Mouse (Mus musculus): ENCODE data around the gene Armc9. TPM values are rescaled to one million over a fixed set of nuclear protein-coding genes. Genes with fewer than 3 reads are reported as not detected.

The Armc9 gene
- polyA plus RNA-seq, 1 experiment from 2014 or later = 5.0 TPM

DNA sequence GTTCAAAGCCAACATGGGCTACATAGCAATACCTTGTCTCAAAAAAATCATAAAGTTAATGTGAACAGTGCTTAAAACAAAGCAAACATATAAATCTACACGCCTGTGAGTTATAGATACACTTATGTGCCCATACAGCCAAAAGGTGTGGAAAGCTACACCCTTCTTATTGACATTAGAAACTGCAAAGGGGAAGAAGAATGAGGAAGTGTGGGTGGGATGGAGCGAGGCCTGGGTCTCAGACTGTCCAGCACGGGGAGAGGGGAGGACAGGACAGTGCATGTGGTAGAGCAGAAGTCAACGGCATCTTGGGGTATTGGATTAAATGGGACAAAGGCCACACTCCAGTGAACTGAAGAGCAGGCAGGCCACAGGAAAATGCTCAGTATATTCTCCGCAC, 61.8 kb downstream of the Armc9 start:
- peaks cover 5% of the 10 kb centered on the region; the same call in 1 of the 2 replicates for H3K36me3 ChIP-seq (replicated peaks; ENCODE audit: insufficient read depth, low read length)
- peaks cover 13% of the 10 kb centered on the region; the same call in 1 of the 2 replicates for H3K4me1 ChIP-seq (ENCODE audit: insufficient read depth)
- no peaks in the 10 kb centered on the region for H3K9me3 ChIP-seq (ENCODE audit: low read length)
- DNase-seq (no peak), ATAC-seq (no peak)
- TF ChIP-seq CTCF (IDR thresholded peaks at IDR 0.05; ENCODE audit: low read depth) = no peak
- no peak for TF ChIP-seq EP300 (IDR thresholded peaks at IDR 0.05; ENCODE audit: low read depth)
- no peaks in the 10 kb centered on the region for H3K27me3 ChIP-seq (ENCODE audit: insufficient read depth, low read length)
- 56% methylated on average over 5 of the region's 5 CpGs for WGBS (ENCODE audit: insufficient replicate concordance)
- H3K4me3 ChIP-seq (ENCODE audit: low read depth, low read length) = no peak overlapping the region
- no peak overlapping the region for H3K9ac ChIP-seq (replicated peaks)
- H3K4me2 ChIP-seq (ENCODE audit: low read depth, low read length) = no peak overlapping the region
- H3K27ac ChIP-seq (ENCODE audit: low read depth) = 0 out of 2 replicates have a peak overlapping the region, but pooled peaks have one; percentile 34

DNA sequence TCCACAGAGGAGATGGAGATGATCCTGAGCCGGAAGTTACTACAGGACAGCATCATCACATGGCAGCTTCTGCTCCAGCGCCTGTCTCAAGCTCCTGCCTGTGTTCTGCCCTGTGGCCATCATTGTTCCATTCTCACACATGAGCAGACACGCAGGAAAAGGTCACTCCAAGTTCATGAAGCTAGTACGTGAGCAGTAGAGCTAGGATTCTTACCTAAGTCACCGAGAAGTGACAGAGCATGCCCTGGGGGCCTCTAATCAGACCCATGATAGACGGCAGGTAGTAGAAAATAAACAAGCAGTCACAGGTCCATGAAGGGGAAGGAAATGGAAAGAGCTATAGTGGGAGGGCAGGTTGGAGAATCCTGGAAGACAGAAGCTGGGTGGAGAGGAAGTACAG, 63.4 kb downstream of the Armc9 start:
- Histone ChIP-seq H3K27me3 (ENCODE audit: insufficient read depth, low read length) (no peaks in the 10 kb centered on the region), H3K27ac (ENCODE audit: low read depth) (peak overlapping the region; percentile 31; the same call in 1 of the 2 replicates), H3K9ac (replicated peaks) (no peak overlapping the region), H3K36me3 (replicated peaks; ENCODE audit: insufficient read depth, low read length) (peaks cover 5% of the 10 kb centered on the region; the same call in 1 of the 2 replicates), H3K9me3 (ENCODE audit: low read length) (no peaks in the 10 kb centered on the region), H3K4me3 (ENCODE audit: low read depth, low read length) (no peak overlapping the region), H3K4me1 (ENCODE audit: insufficient read depth) (peaks cover 13% of the 10 kb centered on the region; the same call in 1 of the 2 replicates), H3K4me2 (ENCODE audit: low read depth, low read length) (no peak overlapping the region)
- DNase-seq (no peak), ATAC-seq (no peak)
- TF ChIP-seq CTCF (IDR thresholded peaks at IDR 0.05; ENCODE audit: low read depth) (no peak), EP300 (IDR thresholded peaks at IDR 0.05; ENCODE audit: low read depth) (no peak)
- 49% methylated on average over 6 of the region's 6 CpGs for WGBS (ENCODE audit: insufficient replicate concordance)

DNA sequence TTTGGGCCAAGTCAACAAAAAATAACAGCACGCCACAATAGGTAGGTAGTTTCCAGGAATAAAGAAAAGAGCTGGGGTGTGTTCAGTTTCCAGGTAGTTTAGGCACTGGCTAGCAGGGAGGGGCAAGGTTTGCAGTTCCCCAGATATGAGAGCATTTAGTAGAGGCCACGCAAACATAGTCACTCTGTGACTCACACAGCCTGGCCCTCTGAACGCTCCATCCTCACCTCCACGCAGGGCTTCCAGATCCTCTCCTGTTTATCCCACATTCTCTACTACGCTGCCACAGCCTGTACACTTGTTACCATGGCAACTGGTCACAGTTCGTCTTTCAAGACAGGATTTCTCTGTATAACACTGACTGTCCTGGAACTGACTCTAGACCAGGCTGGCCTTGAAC, 70.6 kb downstream of the Armc9 start:
- H3K4me1 ChIP-seq (ENCODE audit: insufficient read depth) = peaks cover 15% of the 10 kb centered on the region

DNA sequence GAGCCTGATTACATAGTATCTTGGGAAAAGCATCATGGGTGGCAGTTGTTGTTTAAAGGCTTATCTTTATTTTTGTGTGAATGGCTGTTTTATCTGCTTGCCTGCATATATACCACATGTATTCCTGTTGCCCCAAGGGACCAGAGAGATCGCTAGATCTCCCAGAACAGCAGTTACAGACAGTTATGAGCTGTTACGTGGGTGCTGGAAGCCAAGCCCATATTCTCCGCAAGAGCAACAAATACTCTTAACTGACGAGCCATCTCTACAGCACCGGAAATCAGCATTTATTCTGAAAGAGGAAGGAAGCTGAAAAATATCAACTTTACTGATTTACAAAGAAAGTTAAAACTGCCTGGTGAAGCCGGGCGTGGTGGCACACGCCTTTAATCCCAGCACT, 74.1 kb downstream of the Armc9 start:
- ATAC-seq (peak; percentile 85), DNase-seq (no peak)
- WGBS (ENCODE audit: insufficient replicate concordance) = 29% methylated on average over 8 of the region's 8 CpGs
- H3K4me2 ChIP-seq (ENCODE audit: low read depth, low read length) = no peak overlapping the region
- TF ChIP-seq CTCF (IDR thresholded peaks at IDR 0.05; ENCODE audit: low read depth) (no peak), EP300 (IDR thresholded peaks at IDR 0.05; ENCODE audit: low read depth) (peak; percentile 98)
- no peak overlapping the region for H3K4me3 ChIP-seq (ENCODE audit: low read depth, low read length)
- no peak overlapping the region for H3K9ac ChIP-seq (replicated peaks)
- no peaks in the 10 kb centered on the region for H3K27me3 ChIP-seq (ENCODE audit: insufficient read depth, low read length)
- H3K36me3 ChIP-seq (replicated peaks; ENCODE audit: insufficient read depth, low read length) = no peaks in the 10 kb centered on the region
- H3K9me3 ChIP-seq (ENCODE audit: low read length) = no peaks in the 10 kb centered on the region
- H3K27ac ChIP-seq (ENCODE audit: low read depth) = peak overlapping the region; percentile 75
- peaks cover 15% of the 10 kb centered on the region for H3K4me1 ChIP-seq (ENCODE audit: insufficient read depth)

More for the DNA sequence above, 70.6 kb downstream of the Armc9 start:
- Histone ChIP-seq H3K9ac (replicated peaks) (no peak overlapping the region), H3K27me3 (ENCODE audit: insufficient read depth, low read length) (no peaks in the 10 kb centered on the region), H3K9me3 (ENCODE audit: low read length) (no peaks in the 10 kb centered on the region), H3K4me3 (ENCODE audit: low read depth, low read length) (no peak overlapping the region), H3K36me3 (replicated peaks; ENCODE audit: insufficient read depth, low read length) (no peaks in the 10 kb centered on the region), H3K27ac (ENCODE audit: low read depth) (no peak overlapping the region), H3K4me2 (ENCODE audit: low read depth, low read length) (no peak overlapping the region)
- DNase-seq (no peak), ATAC-seq (no peak)
- TF ChIP-seq CTCF (IDR thresholded peaks at IDR 0.05; ENCODE audit: low read depth) = no peak
- no peak for TF ChIP-seq EP300 (IDR thresholded peaks at IDR 0.05; ENCODE audit: low read depth)
- 73% methylated on average over 6 of the region's 6 CpGs for whole genome bisulfite sequencing (ENCODE audit: insufficient replicate concordance)

DNA sequence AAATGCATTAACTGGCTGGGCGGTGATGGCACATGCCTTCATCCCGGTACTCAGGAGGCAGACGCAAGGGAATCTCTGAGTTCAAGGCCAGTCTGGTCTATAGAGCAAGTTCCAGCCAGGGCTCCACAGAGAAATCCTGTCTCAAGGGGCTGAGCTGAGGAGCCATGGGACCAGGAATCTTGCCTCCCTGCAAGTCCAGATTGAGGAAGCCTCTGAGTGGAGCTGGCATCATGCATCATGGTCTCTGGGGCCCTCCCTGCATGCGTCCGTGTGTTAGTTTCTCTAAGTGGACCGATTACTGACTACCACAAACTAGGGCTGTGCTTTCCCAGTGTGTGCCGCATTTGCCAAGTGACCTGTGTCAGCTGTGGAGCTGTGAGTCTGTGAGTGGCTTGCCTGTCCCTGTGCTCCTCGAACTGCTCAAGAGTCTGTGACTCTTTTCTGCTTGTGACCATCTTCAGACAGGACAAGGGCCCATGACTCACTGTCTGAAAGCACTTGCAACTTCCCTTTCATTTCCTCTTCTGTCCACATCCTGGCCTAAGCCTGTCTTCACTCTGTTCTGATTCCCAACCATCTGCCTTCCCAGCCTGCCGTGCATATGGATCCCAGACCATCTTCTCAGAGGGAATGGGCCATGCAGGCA, 74.7 kb downstream of the Armc9 start:
- H3K4me1 ChIP-seq (ENCODE audit: insufficient read depth) = peaks cover 15% of the 10 kb centered on the region
- 68% methylated on average over 9 of the region's 9 CpGs for WGBS (ENCODE audit: insufficient replicate concordance)
- no peaks in the 10 kb centered on the region for H3K27me3 ChIP-seq (ENCODE audit: insufficient read depth, low read length)
- H3K36me3 ChIP-seq (replicated peaks; ENCODE audit: insufficient read depth, low read length) = no peaks in the 10 kb centered on the region
- no peak for DNase-seq
- peak; percentile 48 for ATAC-seq
- TF ChIP-seq CTCF (IDR thresholded peaks at IDR 0.05; ENCODE audit: low read depth) (no peak), EP300 (IDR thresholded peaks at IDR 0.05; ENCODE audit: low read depth) (no peak)
- H3K27ac ChIP-seq (ENCODE audit: low read depth) = peak overlapping the region; percentile 75
- H3K9ac ChIP-seq (replicated peaks) = no peak overlapping the region
- H3K4me3 ChIP-seq (ENCODE audit: low read depth, low read length) = no peak overlapping the region
- no peaks in the 10 kb centered on the region for H3K9me3 ChIP-seq (ENCODE audit: low read length)
- H3K4me2 ChIP-seq (ENCODE audit: low read depth, low read length) = no peak overlapping the region

DNA sequence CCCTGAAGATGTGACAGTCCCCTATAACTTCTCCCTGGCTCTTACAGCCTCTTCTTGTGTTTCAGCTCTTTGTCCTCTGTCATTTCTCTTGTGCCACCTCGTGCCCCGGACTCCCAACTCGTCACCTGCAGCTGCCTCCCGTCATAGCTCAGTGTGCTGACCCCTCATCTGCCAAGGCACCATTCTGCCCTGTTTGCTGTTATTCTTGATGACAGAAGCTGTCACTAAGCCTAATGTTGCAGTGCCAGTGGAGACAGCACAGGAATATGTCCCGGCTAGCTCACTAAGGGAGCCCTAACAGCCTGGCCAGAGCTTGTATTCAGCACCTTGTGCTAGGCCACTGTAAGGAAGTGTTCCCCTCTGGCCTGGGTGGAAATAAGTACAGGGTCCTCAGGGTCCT, 78.1 kb downstream of the Armc9 start:
- ATAC-seq (no peak), DNase-seq (no peak)
- Histone ChIP-seq H3K4me3 (ENCODE audit: low read depth, low read length) (no peak overlapping the region), H3K9ac (replicated peaks) (no peak overlapping the region), H3K27ac (ENCODE audit: low read depth) (no peak overlapping the region), H3K36me3 (replicated peaks; ENCODE audit: insufficient read depth, low read length) (no peaks in the 10 kb centered on the region), H3K9me3 (ENCODE audit: low read length) (no peaks in the 10 kb centered on the region), H3K4me1 (ENCODE audit: insufficient read depth) (peaks cover 15% of the 10 kb centered on the region), H3K27me3 (ENCODE audit: insufficient read depth, low read length) (no peaks in the 10 kb centered on the region), H3K4me2 (ENCODE audit: low read depth, low read length) (no peak overlapping the region)
- TF ChIP-seq EP300 (IDR thresholded peaks at IDR 0.05; ENCODE audit: low read depth) (no peak), CTCF (IDR thresholded peaks at IDR 0.05; ENCODE audit: low read depth) (no peak)
- WGBS (ENCODE audit: insufficient replicate concordance) = 83% methylated on average over 5 of the region's 5 CpGs
